ENCODE assay signal across 8 mouse cellular contexts in genomic region chr5:33819141-33819875, GRCm38 (mm10). TPM values are rescaled to one million over a fixed set of nuclear protein-coding genes. Genes with fewer than 3 reads are reported as not detected.
DNase-seq lines count a peak whose midpoint lies in the region; ATAC-seq and TF ChIP-seq lines count a peak whose summit lies in the region.

No protein-coding gene starts in this region.

- TF ChIP-seq CTCF in thymus, adult 2 months (IDR thresholded peaks at IDR 0.05; ENCODE audit: borderline replicate concordance, control insufficient read depth, extremely low read depth, insufficient read depth, low read length, poor library complexity) = no peak

- no peak for DNase-seq in thymus, adult 2 months
- DNase-seq in thymus, postnatal 25 days = no peak
- peak; percentile 23 to 25 for DNase-seq in cerebellum, postnatal 25 days
- DNase-seq in gastrocnemius, postnatal 10 days = peak; percentile 12
- peak; percentile 55 for DNase-seq in intestine, embryonic 14.5 days (ENCODE audit: low spot score)
- DNase-seq in liver, embryonic 13.5 days = no peak
- DNase-seq in right cerebral cortex, adult 18-20 months = peak; percentile 66
- no peak for DNase-seq in T-cell, adult 2 months (ENCODE audit: low spot score)

- peak overlapping the region; percentile 96 for H3K9ac ChIP-seq in intestine, embryonic 14.5 days (ENCODE audit: low read length)
- H3K9ac ChIP-seq in liver, embryonic 13.5 days = peak overlapping the region; percentile 99

- H3K4me3 ChIP-seq in thymus, adult 2 months (ENCODE audit: control insufficient read depth, insufficient read depth, low read length) = peak overlapping the region; percentile 92
- peak overlapping the region; percentile 98 for H3K4me3 ChIP-seq in intestine, embryonic 14.5 days (ENCODE audit: low read depth, low read length)
- H3K4me3 ChIP-seq in liver, embryonic 13.5 days (replicated peaks) = peak overlapping the region; percentile 99

- ATAC-seq in intestine, embryonic 14.5 days (replicated peaks; ENCODE audit: low FRiP score, low TSS enrichment, low read depth) = 0 out of 2 replicates have a peak, but pooled peaks have one; percentile 4
- ATAC-seq in liver, embryonic 13.5 days (ENCODE audit: low read depth) = peak; percentile 7

- H3K4me2 ChIP-seq in intestine, embryonic 14.5 days (ENCODE audit: low read length) = peak overlapping the region; percentile 63
- H3K4me2 ChIP-seq in liver, embryonic 13.5 days = peak overlapping the region; percentile 98

- no peaks in the 10 kb centered on the region for H3K36me3 ChIP-seq in thymus, adult 2 months (ENCODE audit: control insufficient read depth, insufficient read depth, low read length)
- no peaks in the 10 kb centered on the region for H3K36me3 ChIP-seq in intestine, embryonic 14.5 days (ENCODE audit: control insufficient read depth, insufficient read depth, low read length)
- 0 out of 2 replicates have a peak, but pooled peaks cover 1% of the 10 kb centered on the region for H3K36me3 ChIP-seq in liver, embryonic 13.5 days

- TF ChIP-seq POLR2A in thymus, adult 2 months (IDR thresholded peaks at IDR 0.05; ENCODE audit: control insufficient read depth, extremely low read depth, insufficient read depth, low read length, poor library complexity) = no peak

- H3K27me3 ChIP-seq in thymus, adult 2 months (ENCODE audit: control insufficient read depth, insufficient read depth, low read length) = no peaks in the 10 kb centered on the region
- no peaks in the 10 kb centered on the region for H3K27me3 ChIP-seq in intestine, embryonic 14.5 days (replicated peaks; ENCODE audit: control insufficient read depth, insufficient read depth, low read length)
- no peaks in the 10 kb centered on the region for H3K27me3 ChIP-seq in liver, embryonic 13.5 days

- peaks cover 7% of the 10 kb centered on the region for H3K4me1 ChIP-seq in thymus, adult 2 months (replicated peaks; ENCODE audit: control insufficient read depth, insufficient read depth, low read length)
- H3K4me1 ChIP-seq in intestine, embryonic 14.5 days (replicated peaks; ENCODE audit: control insufficient read depth, insufficient read depth, low read length) = peaks cover 21% of the 10 kb centered on the region
- peaks cover 62% of the 10 kb centered on the region for H3K4me1 ChIP-seq in liver, embryonic 13.5 days (replicated peaks)

- H3K27ac ChIP-seq in thymus, adult 2 months (ENCODE audit: control insufficient read depth, insufficient read depth, low read length) = peak overlapping the region; percentile 23; the same call in 1 of the 2 replicates
- peak overlapping the region; percentile 97 for H3K27ac ChIP-seq in intestine, embryonic 14.5 days (ENCODE audit: low read depth)
- H3K27ac ChIP-seq in liver, embryonic 13.5 days = peak overlapping the region; percentile 92

- WGBS in thymus, adult 2 months = 37% methylated on average over 9 of the region's 9 CpGs
- WGBS in intestine, embryonic 14.5 days = 22% methylated on average over 9 of the region's 9 CpGs
- WGBS in liver, embryonic 13.5 days (ENCODE audit: insufficient replicate concordance) = 31% methylated on average over 9 of the region's 9 CpGs

- no peaks in the 10 kb centered on the region for H3K9me3 ChIP-seq in intestine, embryonic 14.5 days (ENCODE audit: control insufficient read depth, low read length)
- no peaks in the 10 kb centered on the region for H3K9me3 ChIP-seq in liver, embryonic 13.5 days (replicated peaks)

RNA-seq across cellular contexts. Expression of gene Nsd2, which starts 1.2 kb away (rescaled TPM):
- 53.3 and 64.8 TPM in 2 replicates for polyA plus RNA-seq in thymus, adult 2 months (2012; rRNA removed)
- 10 to 100 TPM; 29.4 to 41.1 TPM for total RNA-seq in gastrocnemius, postnatal 10 days (2021)
- 56.7 and 59.2 TPM in 2 replicates for polyA plus RNA-seq in intestine, embryonic 14.5 days (2014; fragmentation: Nextera tagmentation; extraction: Ambion mirVana)
- polyA plus RNA-seq in liver, embryonic 13.5 days (2015; fragmentation: Nextera tagmentation; extraction: Ambion mirVana) = 23.6 and 27.3 TPM in 2 replicates

RNA-seq across cellular contexts. Expression of gene Letm1, which starts 36.7 kb away (rescaled TPM):
- polyA plus RNA-seq in thymus, adult 2 months (2012; rRNA removed) = 69.5 and 82.9 TPM in 2 replicates
- total RNA-seq in gastrocnemius, postnatal 10 days (2021) = 10 to 100 TPM; 58.5 to 69.5 TPM
- 39.8 and 43.8 TPM in 2 replicates for polyA plus RNA-seq in intestine, embryonic 14.5 days (2014; fragmentation: Nextera tagmentation; extraction: Ambion mirVana)
- 23.5 and 24.7 TPM in 2 replicates for polyA plus RNA-seq in liver, embryonic 13.5 days (2015; fragmentation: Nextera tagmentation; extraction: Ambion mirVana)

Comparison
In these comparisons a context has a peak if more than half of its experiments do, and no peak if none do; other contexts are left out.
1. DNase-seq: peak in cerebellum, postnatal 25 days (2 of 2), gastrocnemius, postnatal 10 days (single experiment), intestine, embryonic 14.5 days (single experiment) and right cerebral cortex, adult 18-20 months (single experiment); none in thymus, adult 2 months (single experiment), thymus, postnatal 25 days (single experiment), liver, embryonic 13.5 days (single experiment) and T-cell, adult 2 months (single experiment).
2. H3K27ac ChIP-seq: peak in every context shown above with its lines; median percentile 97 in intestine, embryonic 14.5 days; 92 in liver, embryonic 13.5 days; 23 in thymus, adult 2 months.
3. Peak in every context shown above with its lines, with median percentiles within 50 percentile points of each other: H3K4me3 ChIP-seq.